Mouse (Mus musculus) forebrain, embryonic 15.5 days (tissue): Measurements from ENCODE around the gene Hipk3. TPM values are rescaled to one million over a fixed set of nuclear protein-coding genes. Genes with fewer than 3 reads are reported as not detected.

Experiments used
- ATAC-seq: fragments of 200-750 bp; cut with Nextera tagmentation; replicated peaks from 2 replicates; pipeline ENCODE4 v1.8.0; 2017; ENCODE audit warnings: mild to moderate bottlenecking, moderate TSS enrichment, moderate library complexity
- H3K27ac ChIP-seq: fragments of 300-500 bp; sonication (generic); replicated peaks from 2 replicates; pipeline ENCODE4 v1.5.1; 2015; ENCODE audit warnings: mild to moderate bottlenecking, inconsistent platforms
- H3K27me3 ChIP-seq: fragments of 300-500 bp; sonication (generic); 2 replicates; pipeline ENCODE4 v1.6.1; 2015; ENCODE audit warnings: inconsistent platforms
- H3K36me3 ChIP-seq: fragments of 300-500 bp; sonication (generic); 2 replicates; pipeline ENCODE4 v1.6.1; 2015; ENCODE audit warnings: mild to moderate bottlenecking, inconsistent platforms
- H3K4me1 ChIP-seq: fragments of 300-500 bp; sonication (generic); 2 replicates; pipeline ENCODE4 v1.6.1; 2015; ENCODE audit warnings: inconsistent platforms
- H3K4me2 ChIP-seq: fragments of 300-500 bp; sonication (generic); replicated peaks from 2 replicates; pipeline ENCODE4 v1.6.1; 2015; ENCODE audit warnings: mild to moderate bottlenecking, inconsistent platforms
- H3K4me3 ChIP-seq: fragments of 300-500 bp; sonication (generic); 2 replicates; pipeline ENCODE4 v1.5.1; 2015; ENCODE audit warnings: mild to moderate bottlenecking, inconsistent platforms
- H3K9ac ChIP-seq: fragments of 300-500 bp; sonication (generic); replicated peaks from 2 replicates; pipeline ENCODE4 v1.6.1; 2015; ENCODE audit warnings: mild to moderate bottlenecking, inconsistent platforms
- H3K9me3 ChIP-seq: fragments of 300-500 bp; sonication (generic); 2 replicates; pipeline ENCODE4 v1.6.1; 2016; ENCODE audit warnings: inconsistent platforms
- WGBS: fragments of 180-500 bp; shearing (Covaris S2); methylation state at CpG from one replicate; pipeline ENCODE4 v1.1.7; 2015; ENCODE audit warnings: mixed read lengths; 5-methylcytosine and 5-hydroxymethylcytosine counted together
- polyA plus RNA-seq: library from polyadenylated mRNA; unstranded; fragments of >200 nt; fragmentation: Nextera tagmentation; extraction: Ambion mirVana; gene quantifications from 2 replicates; pipeline ENCODE4 v1.2.1, GENCODE M21; 2015

Gene Hipk3
- polyA plus RNA-seq, 1 experiment from 2014 or later: 6.6 TPM

- Histone ChIP-seq H3K4me3 (no peak overlapping the region), H3K4me1 (no peaks in the 10 kb centered on the region), H3K36me3 (peaks cover 45% of the 10 kb centered on the region), H3K27me3 (no peaks in the 10 kb centered on the region), H3K27ac (no peak overlapping the region), H3K9ac (no peak overlapping the region), H3K9me3 (no peaks in the 10 kb centered on the region), H3K4me2 (no peak overlapping the region)
- 93% methylated on average over 6 of the region's 6 CpGs for WGBS
- ATAC-seq: no peak
Observed at GRCm38 (mm10) chr2:104431067-104431466, 63.2 kb downstream of the Hipk3 start.

GRCm38 (mm10) chr2:104430566-104430965, 63.7 kb downstream of the Hipk3 start:
- H3K9me3 ChIP-seq: no peaks in the 10 kb centered on the region
- no peak overlapping the region for H3K4me2 ChIP-seq
- H3K9ac ChIP-seq: no peak overlapping the region
- peaks cover 40% of the 10 kb centered on the region for H3K36me3 ChIP-seq
- WGBS: 74% methylated on average over 5 of the region's 5 CpGs
- no peak overlapping the region for H3K4me3 ChIP-seq
- no peak overlapping the region for H3K27ac ChIP-seq
- no peaks in the 10 kb centered on the region for H3K4me1 ChIP-seq
- no peaks in the 10 kb centered on the region for H3K27me3 ChIP-seq
- no peak for ATAC-seq

GRCm38 (mm10) chr2:104426112-104426511, 68.1 kb downstream of the Hipk3 start:
- 69% methylated on average over 3 of the region's 3 CpGs for WGBS

GRCm38 (mm10) chr2:104422230-104422629, 72.0 kb downstream of the Hipk3 start:
- WGBS: 6% methylated on average over 1 of the region's 1 CpGs

More at GRCm38 (mm10) chr2:104426112-104426511, 68.1 kb downstream of the Hipk3 start:
- Histone ChIP-seq H3K27ac (no peak overlapping the region), H3K9me3 (no peaks in the 10 kb centered on the region), H3K4me3 (no peak overlapping the region), H3K4me1 (no peaks in the 10 kb centered on the region), H3K36me3 (peaks cover 15% of the 10 kb centered on the region; the same call in 1 of the 2 replicates), H3K9ac (no peak overlapping the region), H3K27me3 (no peaks in the 10 kb centered on the region), H3K4me2 (no peak overlapping the region)
- no peak for ATAC-seq

GRCm38 (mm10) chr2:104420805-104421204, 73.4 kb downstream of the Hipk3 start:
- H3K4me2 ChIP-seq: no peak overlapping the region
- no peak overlapping the region for H3K4me3 ChIP-seq
- H3K27me3 ChIP-seq: no peaks in the 10 kb centered on the region
- no peaks in the 10 kb centered on the region for H3K9me3 ChIP-seq
- 91% methylated on average over 4 of the region's 4 CpGs for WGBS
- no peaks in the 10 kb centered on the region for H3K4me1 ChIP-seq
- ATAC-seq: no peak
- no peak overlapping the region for H3K9ac ChIP-seq
- H3K36me3 ChIP-seq: no peaks in the 10 kb centered on the region
- H3K27ac ChIP-seq: no peak overlapping the region

More at GRCm38 (mm10) chr2:104422230-104422629, 72.0 kb downstream of the Hipk3 start:
- Histone ChIP-seq H3K4me1 (no peaks in the 10 kb centered on the region), H3K4me3 (no peak overlapping the region), H3K9me3 (no peaks in the 10 kb centered on the region), H3K9ac (no peak overlapping the region), H3K36me3 (no peaks in the 10 kb centered on the region), H3K27me3 (no peaks in the 10 kb centered on the region), H3K27ac (no peak overlapping the region), H3K4me2 (no peak overlapping the region)
- peak; percentile 69 for ATAC-seq

GRCm38 (mm10) chr2:104419999-104420398, 74.2 kb downstream of the Hipk3 start:
- Histone ChIP-seq H3K36me3 (no peaks in the 10 kb centered on the region), H3K9ac (no peak overlapping the region), H3K9me3 (no peaks in the 10 kb centered on the region), H3K4me3 (no peak overlapping the region), H3K27me3 (no peaks in the 10 kb centered on the region), H3K4me1 (no peaks in the 10 kb centered on the region), H3K27ac (no peak overlapping the region), H3K4me2 (no peak overlapping the region)
- WGBS: 90% methylated on average over 1 of the region's 1 CpGs
- ATAC-seq: no peak

GRCm38 (mm10) chr2:104419411-104419810, 74.8 kb downstream of the Hipk3 start:
- H3K27ac ChIP-seq: no peak overlapping the region
- H3K9ac ChIP-seq: no peak overlapping the region
- H3K4me2 ChIP-seq: no peak overlapping the region
- no peaks in the 10 kb centered on the region for H3K36me3 ChIP-seq
- H3K4me3 ChIP-seq: no peak overlapping the region
- WGBS: 80% methylated on average over 2 of the region's 2 CpGs
- no peaks in the 10 kb centered on the region for H3K27me3 ChIP-seq
- ATAC-seq: no peak
- no peaks in the 10 kb centered on the region for H3K9me3 ChIP-seq
- no peaks in the 10 kb centered on the region for H3K4me1 ChIP-seq

- 82% methylated on average over 3 of the region's 3 CpGs for WGBS
- no peak overlapping the region for H3K4me3 ChIP-seq
- no peaks in the 10 kb centered on the region for H3K9me3 ChIP-seq
- no peak overlapping the region for H3K27ac ChIP-seq
- ATAC-seq: no peak
- no peaks in the 10 kb centered on the region for H3K36me3 ChIP-seq
- no peaks in the 10 kb centered on the region for H3K27me3 ChIP-seq
- H3K4me2 ChIP-seq: no peak overlapping the region
- H3K4me1 ChIP-seq: peaks cover 22% of the 10 kb centered on the region
- no peak overlapping the region for H3K9ac ChIP-seq
Observed at GRCm38 (mm10) chr2:104413011-104413410, 81.2 kb downstream of the Hipk3 start.

GRCm38 (mm10) chr2:104412496-104412895, 81.8 kb downstream of the Hipk3 start:
- Histone ChIP-seq H3K27me3 (no peaks in the 10 kb centered on the region), H3K9me3 (no peaks in the 10 kb centered on the region), H3K9ac (no peak overlapping the region), H3K4me3 (no peak overlapping the region), H3K36me3 (no peaks in the 10 kb centered on the region), H3K4me2 (no peak overlapping the region), H3K4me1 (peaks cover 27% of the 10 kb centered on the region), H3K27ac (no peak overlapping the region)
- 31% methylated on average over 4 of the region's 4 CpGs for WGBS
- no peak for ATAC-seq

- H3K9ac ChIP-seq: no peak overlapping the region
- no peak overlapping the region for H3K27ac ChIP-seq
- H3K4me1 ChIP-seq: peaks cover 34% of the 10 kb centered on the region
- H3K36me3 ChIP-seq: no peaks in the 10 kb centered on the region
- no peaks in the 10 kb centered on the region for H3K27me3 ChIP-seq
- H3K4me2 ChIP-seq: no peak overlapping the region
- no peak overlapping the region for H3K4me3 ChIP-seq
- ATAC-seq: no peak
- no peaks in the 10 kb centered on the region for H3K9me3 ChIP-seq
- 95% methylated on average over 7 of the region's 7 CpGs for WGBS
Observed at GRCm38 (mm10) chr2:104411806-104412205, 82.4 kb downstream of the Hipk3 start.

- H3K27ac ChIP-seq: peak within 1 kb of the TSS; percentile 95
- peak within 1 kb of the TSS; percentile 95 for H3K4me3 ChIP-seq
- H3K9ac ChIP-seq: peak within 1 kb of the TSS; percentile 96
- no peaks in the 10 kb centered on the region for H3K9me3 ChIP-seq
- no peaks in the 10 kb centered on the region for H3K36me3 ChIP-seq
- WGBS: 55% methylated on average over 4 of the region's 4 CpGs
- H3K4me1 ChIP-seq: peaks cover 40% of the 10 kb centered on the region
- ATAC-seq: no peak
- H3K4me2 ChIP-seq: peak within 1 kb of the TSS; percentile 84
- H3K27me3 ChIP-seq: no peaks in the 10 kb centered on the region
Observed at GRCm38 (mm10) chr2:104410963-104411545, 83.2 kb downstream of the Hipk3 start, which contains the start of gene D430041D05Rik. Gene D430041D05Rik (minus strand): TSS chr2:104411013.

GRCm38 (mm10) chr2:104409851-104410821, 84.1 kb downstream of the Hipk3 start:
- Histone ChIP-seq H3K9ac (peak overlapping the region; percentile 96), H3K4me1 (peaks cover 41% of the 10 kb centered on the region), H3K4me2 (peak overlapping the region; percentile 84), H3K9me3 (no peaks in the 10 kb centered on the region), H3K36me3 (no peaks in the 10 kb centered on the region), H3K27me3 (no peaks in the 10 kb centered on the region), H3K27ac (peak overlapping the region; percentile 95), H3K4me3 (peak overlapping the region; percentile 95)
- WGBS: under 1% methylated on average over 111 of the region's 111 CpGs
- peak; percentile 94 for ATAC-seq
